Mouse (Mus musculus): ENCODE results near the gene Dnhd1.
"Not testable (repeated sequence)": the region's sequence is repeated elsewhere in the genome, so short reads cannot be mapped to it uniquely, and the experiment has no call there.

The Dnhd1 gene

DNA sequence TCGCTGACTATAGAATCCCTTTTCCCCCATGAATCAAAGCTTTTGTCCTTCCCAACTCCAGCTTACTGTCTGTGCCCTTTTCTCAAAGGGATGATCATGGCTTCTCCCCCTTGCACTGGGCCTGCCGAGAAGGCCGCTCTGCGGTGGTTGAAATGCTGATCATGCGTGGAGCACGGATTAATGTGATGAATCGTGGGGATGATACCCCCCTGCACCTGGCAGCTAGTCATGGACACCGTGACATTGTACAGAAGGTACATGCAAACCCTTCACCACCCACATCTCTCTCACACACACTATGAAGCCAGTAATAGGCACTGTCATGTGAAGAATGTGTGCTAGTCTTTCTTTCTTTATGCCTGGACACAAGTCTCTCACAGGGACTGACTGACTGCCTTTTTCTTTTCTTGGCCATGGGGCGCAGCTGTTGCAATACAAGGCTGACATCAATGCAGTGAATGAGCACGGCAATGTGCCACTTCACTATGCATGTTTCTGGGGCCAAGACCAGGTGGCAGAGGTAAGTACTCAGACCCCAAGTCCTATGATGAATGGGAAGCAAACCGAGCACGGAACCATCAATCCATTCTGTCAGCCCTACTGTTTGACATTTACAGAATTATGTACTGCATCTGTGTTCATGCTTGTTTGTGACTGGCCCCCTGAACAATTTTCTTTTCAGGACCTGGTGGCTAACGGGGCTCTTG is 89.6 kb downstream of the Dnhd1 start:
- DNase-seq (ENCODE audit: low spot score), result no peak

DNA sequence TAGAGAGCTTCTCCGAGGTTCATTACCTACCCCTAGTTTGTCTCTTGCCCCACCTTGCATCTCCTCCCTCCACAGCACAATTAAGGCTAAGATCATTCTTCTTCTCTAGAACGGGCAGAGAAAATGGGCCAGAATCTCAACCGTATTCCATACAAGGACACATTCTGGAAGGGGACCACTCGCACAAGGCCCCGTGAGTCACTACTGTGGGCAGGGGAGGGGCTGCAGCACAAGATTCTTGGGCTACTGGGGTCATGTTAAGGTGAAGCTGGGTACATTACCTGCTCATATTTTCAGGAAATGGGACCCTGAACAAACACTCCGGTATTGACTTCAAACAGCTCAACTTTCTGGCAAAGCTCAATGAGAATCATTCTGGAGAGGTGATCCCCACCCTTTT is 90.2 kb downstream of the Dnhd1 start:
- DNase-seq (ENCODE audit: low spot score), result no peak

DNA sequence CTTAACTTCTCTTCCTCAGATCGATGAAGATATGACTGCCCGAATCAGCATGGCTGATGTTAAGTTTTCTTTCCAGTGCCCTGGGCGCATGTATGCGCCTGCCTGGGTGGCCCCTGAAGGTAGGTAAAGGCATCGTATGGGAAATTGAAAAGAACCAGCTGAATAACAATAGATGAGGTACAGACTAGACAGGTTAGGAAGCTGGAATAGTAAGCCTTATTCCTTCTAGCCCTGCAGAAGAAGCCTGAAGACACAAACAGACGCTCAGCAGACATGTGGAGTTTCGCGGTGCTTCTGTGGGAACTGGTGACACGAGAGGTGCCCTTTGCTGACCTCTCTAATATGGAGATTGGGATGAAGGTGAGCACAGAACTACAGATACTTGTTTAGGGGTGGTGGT is 91.4 kb downstream of the Dnhd1 start:
- no peak for DNase-seq (ENCODE audit: low spot score)

DNA sequence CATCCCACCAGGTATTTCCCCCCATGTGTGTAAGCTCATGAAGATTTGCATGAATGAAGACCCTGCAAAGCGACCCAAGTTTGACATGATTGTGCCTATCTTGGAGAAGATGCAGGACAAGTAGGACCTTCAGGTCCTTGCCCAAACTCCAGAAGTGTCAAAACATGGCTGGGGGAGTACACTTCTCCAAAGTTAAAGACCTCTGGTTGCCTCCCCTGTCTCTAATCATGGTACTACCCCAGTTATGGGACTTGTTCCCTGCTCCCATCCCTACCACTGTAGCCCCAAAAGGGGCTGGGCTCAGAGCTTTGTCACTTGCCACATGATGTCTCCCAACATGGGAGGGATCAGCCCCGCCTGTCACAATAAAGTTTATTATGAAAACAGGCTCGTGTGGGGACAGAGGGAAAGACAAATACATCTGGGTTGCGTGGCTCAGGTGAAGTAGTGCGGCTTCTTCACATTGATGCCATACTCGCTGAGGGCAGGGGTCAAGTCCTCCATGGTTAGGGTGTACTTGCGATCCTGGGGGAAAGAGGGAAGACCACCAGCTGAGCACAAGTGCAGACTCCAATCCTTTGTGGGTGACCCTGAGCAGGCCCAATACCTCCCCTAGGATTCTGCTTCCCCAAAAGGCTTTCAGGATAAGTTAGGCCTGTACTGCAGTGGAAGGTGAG is 92.0 kb downstream of the Dnhd1 start:
- DNase-seq (ENCODE audit: low spot score), result not testable (repeated sequence)

DNA sequence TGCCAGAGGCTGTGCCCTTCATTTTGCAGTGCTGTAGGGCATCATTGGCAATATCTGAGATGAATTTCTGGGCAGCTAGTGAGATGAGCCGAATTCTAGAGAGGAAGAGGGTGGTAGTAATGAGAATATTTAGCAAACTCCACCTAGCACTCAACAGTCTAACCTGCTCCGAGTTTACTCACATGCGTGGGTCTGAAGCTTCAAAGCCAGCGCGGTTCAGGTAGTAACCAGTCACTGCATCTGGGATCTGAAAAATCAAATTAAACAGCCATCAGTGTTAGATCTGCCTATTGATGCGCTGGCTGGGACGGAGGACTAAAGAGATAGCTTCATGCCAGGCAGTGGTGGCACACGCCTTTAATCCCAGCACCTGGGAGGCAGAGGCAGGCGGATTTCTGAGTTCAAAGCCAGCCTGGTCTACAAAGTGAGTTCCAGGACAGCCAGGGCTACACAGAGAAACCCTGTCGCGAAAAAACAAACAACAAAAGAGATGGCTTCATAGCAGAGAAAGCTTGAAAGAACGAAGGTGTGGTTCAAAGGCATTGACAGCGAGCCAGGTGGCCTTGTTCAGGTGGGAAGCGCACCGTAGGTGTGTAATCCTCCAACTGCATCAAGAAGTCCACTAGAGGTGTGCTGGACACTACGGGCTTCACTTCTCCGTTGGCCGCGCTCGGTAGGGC is 92.8 kb downstream of the Dnhd1 start:
- DNase-seq (ENCODE audit: low spot score), result not testable (repeated sequence)

DNA sequence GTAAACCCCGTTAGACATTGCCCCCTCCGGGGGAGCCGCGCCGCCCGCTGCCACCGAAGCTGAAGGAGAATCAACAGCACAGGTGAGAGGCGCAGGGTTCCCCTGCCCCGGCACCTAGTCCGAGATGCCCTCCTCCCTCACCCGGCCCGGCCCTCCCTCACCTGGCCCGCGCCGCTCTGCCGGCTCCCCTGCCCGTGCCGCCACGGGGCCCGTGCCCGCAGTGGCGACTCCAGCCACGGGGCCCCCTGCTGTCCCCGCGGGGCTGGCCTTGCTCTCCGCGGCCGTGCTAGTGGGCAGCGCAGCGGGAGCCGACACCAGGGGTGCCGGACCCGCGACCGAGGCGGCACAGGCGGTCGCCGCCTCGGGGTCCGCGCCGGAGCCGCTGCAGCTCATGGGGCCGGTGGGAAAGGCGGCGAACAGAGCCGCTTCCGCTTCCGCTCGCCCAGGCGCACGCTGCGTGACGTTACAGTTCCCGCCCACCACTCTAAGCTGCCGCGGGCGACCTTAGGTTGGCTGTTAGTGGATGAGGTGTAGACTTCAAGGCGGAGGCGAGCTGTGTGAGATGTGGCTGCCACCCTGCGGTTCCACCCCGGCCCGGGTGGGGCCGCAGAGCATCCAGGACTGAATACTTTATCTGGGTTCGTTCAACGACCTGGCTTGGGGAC is 93.4 kb downstream of the Dnhd1 start, which contains the start of gene Taf10:
Taf10 (minus strand) TSS at position 436 of the 665 bp plus-strand sequence.
- DNase-seq (ENCODE audit: low spot score), result peak; percentile 91

DNA sequence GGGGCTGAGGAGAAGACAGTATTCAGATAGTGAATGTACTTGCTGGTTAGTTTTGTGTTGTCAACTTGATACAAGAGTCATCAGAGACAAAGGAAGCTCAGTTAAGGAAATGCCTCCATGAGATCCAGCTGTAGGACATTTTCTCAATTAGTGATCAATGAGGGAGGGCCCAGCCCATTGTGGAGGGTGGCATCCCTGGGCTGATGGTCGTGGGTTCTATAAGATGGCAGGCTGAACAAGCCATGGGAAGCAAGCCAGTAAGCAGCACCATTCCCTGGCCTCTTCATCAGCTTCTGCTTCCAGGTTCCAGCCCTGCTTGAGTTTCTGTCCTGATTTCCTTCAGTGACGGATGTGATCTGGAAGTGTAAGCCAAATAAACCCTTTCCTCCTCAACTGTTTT is 97.1 kb downstream of the Dnhd1 start:
- DNase-seq (ENCODE audit: low spot score), result no peak

DNA sequence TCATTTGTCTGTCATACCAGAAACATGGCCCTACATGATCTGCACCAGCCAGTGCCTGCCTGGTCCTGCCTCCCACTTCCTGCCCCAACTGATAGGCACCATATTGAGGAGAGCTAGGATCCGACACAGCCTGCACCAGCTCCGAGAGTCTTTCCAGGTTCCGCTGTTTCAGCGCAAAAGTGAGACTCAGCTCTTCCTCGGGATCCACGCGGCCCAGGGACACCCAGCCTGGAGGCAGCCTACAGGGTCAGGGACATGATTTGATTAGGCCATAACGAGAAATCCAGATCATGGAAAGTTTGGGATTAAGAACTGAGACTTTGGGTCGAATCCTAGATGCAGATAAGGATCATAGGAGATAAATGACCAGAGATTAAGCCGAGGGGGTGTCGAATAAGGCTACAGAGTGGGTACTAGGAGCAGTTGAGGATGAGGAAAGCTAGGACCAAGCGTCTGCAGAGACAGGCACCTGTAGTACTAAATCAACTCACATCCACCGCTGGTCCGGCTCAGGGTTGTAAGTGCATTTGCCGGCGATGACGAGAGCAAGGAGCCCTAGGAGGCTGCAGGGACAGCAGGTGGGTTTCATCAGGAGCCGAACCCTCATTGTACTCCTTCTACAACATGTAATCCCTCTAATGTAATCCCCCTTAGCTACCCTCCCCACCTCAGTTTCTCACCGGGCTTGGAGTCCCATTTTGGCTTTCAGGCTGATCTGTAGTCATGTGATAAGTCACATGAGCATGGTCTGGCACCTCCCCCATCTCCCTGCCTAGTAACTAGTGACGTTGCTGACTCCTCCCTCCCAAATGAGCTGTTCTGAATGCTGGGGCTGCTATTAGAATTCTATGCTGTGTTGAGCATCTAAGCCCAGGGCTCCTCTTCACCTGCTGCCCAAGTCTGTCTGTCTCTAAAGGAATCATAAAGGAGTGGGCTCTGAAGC is 101.1 kb downstream of the Dnhd1 start, which contains the start of gene Tpp1:
Tpp1 (minus strand) TSS at position 745 of the 943 bp plus-strand sequence.
- DNase-seq (ENCODE audit: low spot score), result peak; percentile 92

DNA sequence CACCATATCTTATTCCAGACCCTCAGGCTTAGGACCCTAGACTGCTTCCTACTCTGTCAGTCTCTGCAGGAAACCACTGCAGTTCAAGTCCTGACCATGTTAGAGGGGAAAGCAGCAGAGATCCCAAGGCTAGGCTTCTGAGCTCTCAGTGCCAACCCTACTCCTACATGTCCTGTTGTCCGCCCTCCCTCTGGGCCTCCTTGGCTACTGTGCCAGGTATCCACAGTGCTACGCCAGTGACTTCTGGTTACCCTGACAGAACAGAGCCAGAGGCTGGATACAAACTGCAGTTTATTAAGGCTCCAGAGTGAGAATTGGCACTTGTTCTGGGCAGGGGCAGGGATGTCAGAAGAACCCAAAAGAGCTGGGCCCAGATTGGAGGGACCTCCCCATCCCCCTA is 102.1 kb downstream of the Dnhd1 start:
- no peak for DNase-seq (ENCODE audit: low spot score)

DNA sequence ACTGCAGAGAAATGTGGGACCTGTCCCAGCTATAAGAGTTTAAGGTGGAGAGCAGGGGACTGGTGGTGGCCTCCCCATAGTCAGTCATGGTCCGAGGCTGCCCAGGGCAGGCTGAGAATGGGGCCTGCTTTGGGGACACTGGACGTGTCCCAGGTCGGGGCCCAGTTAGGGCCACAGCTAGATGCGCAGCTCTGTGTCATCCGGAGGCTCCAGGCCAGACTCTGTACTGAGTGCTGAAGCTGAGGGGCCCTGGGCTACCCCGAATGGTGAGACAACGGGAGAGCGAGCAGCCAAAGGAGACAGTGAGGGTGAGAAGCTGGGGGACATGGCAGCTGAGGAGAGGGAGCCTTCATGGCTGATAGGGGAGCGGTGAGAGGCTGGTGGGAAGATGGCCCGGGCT is 102.7 kb downstream of the Dnhd1 start:
- no peak for DNase-seq (ENCODE audit: low spot score)

DNA sequence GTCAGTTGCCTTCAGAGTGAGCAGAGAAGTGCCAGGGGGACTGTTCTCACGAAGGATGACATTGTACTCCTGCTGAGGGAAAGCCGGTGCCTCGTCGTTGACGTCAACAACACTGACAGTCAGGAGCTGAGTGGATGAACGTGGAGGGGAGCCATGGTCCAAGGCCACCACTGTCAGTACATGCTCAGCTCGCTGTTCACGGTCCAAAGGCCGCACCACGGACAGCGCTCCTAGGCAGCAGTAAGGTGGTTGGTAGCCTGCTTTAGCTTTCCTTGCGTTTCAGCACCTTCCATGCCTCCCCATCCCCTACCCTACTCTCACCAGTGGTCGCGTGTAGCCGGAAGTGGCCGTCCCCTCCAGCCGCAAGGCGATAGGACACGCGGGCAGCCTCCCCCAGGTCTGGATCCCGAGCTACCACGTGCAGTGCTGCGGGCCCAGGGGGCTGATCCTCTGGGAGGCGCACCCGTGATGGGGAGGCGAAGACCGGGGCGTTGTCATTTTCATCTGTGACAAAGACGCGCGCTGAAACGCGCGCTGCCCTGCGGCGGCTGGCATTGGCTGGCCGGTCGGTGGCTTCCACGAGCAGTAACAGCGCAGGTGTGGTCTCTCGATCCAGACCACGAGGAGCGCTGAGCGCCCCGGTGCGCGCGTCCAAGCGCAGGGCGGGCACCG is 111.3 kb downstream of the Dnhd1 start:
- peak; percentile 48 for DNase-seq (ENCODE audit: low spot score)

DNA sequence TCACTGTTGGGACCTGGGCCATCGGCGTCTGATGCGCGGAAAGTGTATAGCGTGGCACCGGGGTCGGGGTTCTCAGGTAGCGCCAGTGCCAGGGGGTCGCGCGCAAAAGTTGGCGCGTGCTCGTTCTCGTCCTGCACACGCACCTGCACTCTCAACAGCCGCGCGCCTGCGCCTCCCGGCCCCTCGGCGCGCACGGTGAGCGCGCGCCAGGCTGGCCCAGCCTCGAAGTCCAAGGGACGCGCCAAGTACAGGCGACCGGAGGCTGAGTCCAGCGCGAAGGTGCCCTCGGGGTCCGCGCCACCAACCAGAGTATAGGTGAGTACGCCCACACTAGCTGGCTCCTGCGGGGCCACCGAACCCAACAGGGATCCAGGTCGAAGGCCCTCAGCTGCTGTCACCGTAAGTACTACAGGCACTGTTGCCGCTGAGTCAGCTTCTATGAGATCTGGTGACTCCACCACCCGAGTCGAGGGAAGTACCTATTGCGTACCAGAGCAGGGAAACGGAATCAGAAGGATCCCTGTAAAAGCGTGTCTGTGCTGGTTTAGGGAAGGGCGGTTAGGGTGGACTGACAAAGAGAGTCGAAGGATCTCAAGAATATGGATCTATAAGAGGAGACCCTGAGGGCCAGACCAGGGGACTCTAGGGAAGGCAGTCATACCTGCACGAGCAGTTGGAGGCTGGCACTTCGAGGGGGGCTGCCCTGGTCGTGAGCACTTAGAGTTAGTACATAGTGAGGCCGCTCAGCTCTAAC is 112.1 kb downstream of the Dnhd1 start:
- DNase-seq (ENCODE audit: low spot score), result no peak

DNA sequence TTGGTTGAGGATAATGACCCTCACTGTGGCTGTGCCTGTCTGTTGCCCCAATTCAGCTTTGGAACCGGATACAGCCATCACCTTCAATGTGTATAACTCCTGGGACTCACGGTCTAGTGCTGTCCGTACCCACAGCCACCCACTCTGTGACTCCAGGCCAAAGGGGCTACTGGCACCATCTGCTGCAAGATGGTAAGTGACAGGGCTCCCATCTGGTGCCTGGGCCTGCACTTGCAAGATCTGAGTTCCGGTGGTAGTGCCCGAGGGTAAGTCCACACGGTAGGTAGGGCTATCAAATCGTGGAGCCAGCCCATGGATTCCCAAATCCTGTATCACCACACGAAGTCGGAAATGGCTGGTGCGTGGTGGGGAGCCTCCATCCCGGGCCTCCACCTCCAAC is 113.7 kb downstream of the Dnhd1 start:
- no peak for DNase-seq (ENCODE audit: low spot score)

DNA sequence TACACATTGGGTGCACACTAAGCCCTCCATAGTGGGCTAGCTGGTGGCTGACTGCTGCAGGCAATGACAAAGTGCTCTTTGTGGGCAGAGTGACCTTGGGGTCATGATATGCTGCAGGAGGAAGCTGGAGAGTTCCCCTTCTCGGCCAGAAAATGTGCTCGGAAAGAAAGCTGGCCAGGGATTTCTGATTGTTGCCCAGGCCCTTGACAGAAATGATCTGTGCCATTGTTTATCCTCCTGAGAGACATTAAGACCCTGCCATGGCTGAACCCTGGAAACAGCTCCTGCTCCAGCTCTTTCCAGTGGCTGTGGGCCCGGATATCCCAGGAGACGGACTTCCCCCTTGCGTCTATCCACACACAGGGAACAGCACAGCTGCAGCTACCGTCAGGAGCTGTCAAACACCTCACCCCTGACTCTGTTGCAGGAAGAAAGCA is 117.1 kb downstream of the Dnhd1 start:
- peak; percentile 26 for DNase-seq (ENCODE audit: low spot score)

DNA sequence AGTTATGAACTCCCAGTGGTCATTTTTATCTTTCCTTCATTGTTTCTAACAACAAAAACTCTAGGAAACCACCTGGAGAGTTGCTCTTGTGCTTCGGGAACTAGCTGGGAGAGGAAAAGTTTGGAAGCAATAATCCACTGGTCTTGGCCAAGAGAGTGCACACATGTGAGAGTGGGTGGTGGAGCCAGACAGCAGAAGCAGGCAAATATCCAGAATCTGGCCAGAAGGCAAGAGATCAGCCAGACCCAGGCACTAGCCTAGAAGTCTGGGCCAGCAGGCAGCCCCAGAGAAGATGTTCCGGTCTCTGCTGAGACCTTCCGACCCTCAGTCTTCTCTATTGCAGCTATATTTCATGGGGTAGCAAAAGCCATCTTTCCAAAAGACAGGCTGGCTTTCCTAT is 119.3 kb downstream of the Dnhd1 start:
- no peak for DNase-seq (ENCODE audit: low spot score)

Data from yolk sac, embryonic 10.5 days (tissue).